ENCODE assay signal across 28 mouse cellular contexts in genomic region chr9:104070241-104070640, GRCm38 (mm10). TPM values are rescaled to one million over a fixed set of nuclear protein-coding genes. Genes with fewer than 3 reads are reported as not detected.
A peak's percentile ranks its signal among the peaks of the same experiment; 100 is the strongest.
DNase-seq lines count a peak whose midpoint lies in the region; ATAC-seq and TF ChIP-seq lines count a peak whose summit lies in the region.
"Had no signal": no experiment of that assay in that cellular context is flagged by ENCODE, and none has a peak within 500 bp of the region (broad histone marks: within the 10 kb centered on the region; RNA-seq: fewer than 3 reads in every experiment).

No protein-coding gene starts in this region.

- H3K4me3 ChIP-seq in MEL (ENCODE audit: control insufficient read depth in 1 of 2, insufficient read depth in 1 of 2, low read depth in 2 of 2, low read length in 2 of 2) = no peak overlapping the region
- H3K4me3 ChIP-seq: embryonic facial prominence, embryonic 10.5 days; embryonic facial prominence, embryonic 12.5 days; forebrain, embryonic 13.5 days; forebrain, embryonic 15.5 days had no signal

- H3K27me3 ChIP-seq in MEL (ENCODE audit: control insufficient read depth in 1 of 2, insufficient read depth in 2 of 2, low read length in 2 of 2) = no peaks in the 10 kb centered on the region
- H3K27me3 ChIP-seq: CH12.LX; embryonic facial prominence, embryonic 12.5 days; forebrain, embryonic 13.5 days; forebrain, embryonic 15.5 days had no signal

- no peak overlapping the region; the same call in 1 of the 2 replicates for H3K27ac ChIP-seq in MEL (ENCODE audit: control insufficient read depth, low read depth, low read length)
- H3K27ac ChIP-seq: embryonic facial prominence, embryonic 10.5 days; embryonic facial prominence, embryonic 12.5 days; forebrain, embryonic 13.5 days; forebrain, embryonic 15.5 days had no signal

- intact Hi-C loops in left cerebral cortex, postnatal 14 days (cut with DNase I) = no loop called here
- intact Hi-C loops in gastrocnemius, postnatal 14 days (cut with DNase I; ENCODE audit: low total_unique reads) = no loop called here

- no peak for TF ChIP-seq RAD21 in MEL (IDR thresholded peaks at IDR 0.05; ENCODE audit: low read depth, low read length)

- peak; percentile 16 for DNase-seq in heart, adult 11 months
- DNase-seq in heart, adult 8-10 months (ENCODE audit: low spot score) = no peak
- DNase-seq in MEL (ENCODE audit: low read depth, low spot score) = peak; percentile 37
- no peak for DNase-seq in left cerebral cortex, postnatal 14 days (ENCODE audit: low spot score in 2 of 2)
- DNase-seq in gastrocnemius, postnatal 14 days = no peak
- DNase-seq: adrenal gland, adult 2 months; adrenal gland, postnatal 10 days; adrenal gland, postnatal 25 days; B cell, adult 2 months; cerebellum, adult 11-12 months; cerebellum, adult 2 months; cerebellum, adult 9-10 months; cerebellum, postnatal 10 days; cerebellum, postnatal 25 days; forebrain, postnatal 0 days had no signal

- peaks cover 6 to 13% of the 10 kb centered on the region in 2 experiments for H3K4me1 ChIP-seq in MEL (ENCODE audit: control insufficient read depth in 1 of 2, insufficient read depth in 2 of 2, low read length in 2 of 2)
- H3K4me1 ChIP-seq: embryonic facial prominence, embryonic 10.5 days; embryonic facial prominence, embryonic 12.5 days; forebrain, embryonic 13.5 days; forebrain, embryonic 15.5 days had no signal

- H3K9me3 ChIP-seq in MEL (replicated peaks; ENCODE audit: insufficient read depth, low read length) = no peaks in the 10 kb centered on the region
- H3K9me3 ChIP-seq: embryonic facial prominence, embryonic 10.5 days; embryonic facial prominence, embryonic 12.5 days; forebrain, embryonic 13.5 days; forebrain, embryonic 15.5 days; G1E had no signal

- TF ChIP-seq POLR2A in MEL (IDR thresholded peaks at IDR 0.05; ENCODE audit: control insufficient read depth in 1 of 2, insufficient read depth in 1 of 2, low read depth in 1 of 2, low read length in 2 of 2, poor library complexity in 1 of 2) = no peak

- 0 out of 2 replicates have a peak, but pooled peaks have one; percentile 23 for ATAC-seq in megakaryocyte progenitor cell, adult 5-6 weeks (replicated peaks; ENCODE audit: poor library complexity)
- ATAC-seq: CD4-positive, CD25-positive, alpha-beta regulatory T cell, adult 4 months; forebrain, embryonic 13.5 days; forebrain, embryonic 15.5 days; forebrain, postnatal 0 days had no signal

- no peak overlapping the region for H3K9ac ChIP-seq in MEL (ENCODE audit: control insufficient read depth, low read depth, low read length, poor library complexity, severe bottlenecking)
- H3K9ac ChIP-seq: embryonic facial prominence, embryonic 12.5 days; forebrain, embryonic 13.5 days; forebrain, embryonic 15.5 days; forebrain, postnatal 0 days had no signal

- no peaks in the 10 kb centered on the region for H3K79me2 ChIP-seq in MEL (ENCODE audit: control insufficient read depth, insufficient read depth, low read length, poor library complexity)

- TF ChIP-seq CTCF in MEL (IDR thresholded peaks at IDR 0.05 in 2 of 3, conservative IDR thresholded peaks at IDR 0.05 in 1 of 3; ENCODE audit: control insufficient read depth in 1 of 3, insufficient read depth in 1 of 3, low read depth in 2 of 3, low read length in 3 of 3, poor library complexity in 1 of 3, severe bottlenecking in 1 of 3) = no peak

- H3K36me3 ChIP-seq in MEL (ENCODE audit: control insufficient read depth in 1 of 2, insufficient read depth in 2 of 2, low read length in 2 of 2) = peaks cover 0 to 16% of the 10 kb centered on the region in 2 experiments; a peak in 3 of 4 replicates
- H3K36me3 ChIP-seq: embryonic facial prominence, embryonic 10.5 days; embryonic facial prominence, embryonic 12.5 days; forebrain, embryonic 15.5 days had no signal

- peak; percentile 74 for TF ChIP-seq EP300 in MEL (IDR thresholded peaks at IDR 0.05; ENCODE audit: low read depth in 1 of 2, low read length in 2 of 2)

TF ChIP-seq in MEL, 35 proteins besides CTCF, POLR2A, EP300 and RAD21:
- no peak for TF ChIP-seq MYB (IDR thresholded peaks at IDR 0.05; ENCODE audit: low read depth, low read length)
- TF ChIP-seq USF1 (IDR thresholded peaks at IDR 0.05; ENCODE audit: low read depth, low read length) = no peak
- peak; percentile 80 for TF ChIP-seq RCOR1 (IDR thresholded peaks at IDR 0.05; ENCODE audit: low read depth, low read length)
- TF ChIP-seq TAL1 (IDR thresholded peaks at IDR 0.05; ENCODE audit: low read length) = no peak
- TF ChIP-seq TCF12 (IDR thresholded peaks at IDR 0.05; ENCODE audit: low read depth, low read length) = peak; percentile 79
- TF ChIP-seq MAFK (IDR thresholded peaks at IDR 0.05; ENCODE audit: borderline replicate concordance, low read depth, low read length) = no peak
- no peak for TF ChIP-seq TBP (IDR thresholded peaks at IDR 0.05; ENCODE audit: low read depth, low read length)
- no peak for TF ChIP-seq MYC (IDR thresholded peaks at IDR 0.05; ENCODE audit: low read depth, low read length)
- no peak for TF ChIP-seq USF2 (IDR thresholded peaks at IDR 0.05; ENCODE audit: borderline replicate concordance in 1 of 2, insufficient read depth in 1 of 2, low read depth in 1 of 2, low read length in 2 of 2)
- peak; percentile 75 for TF ChIP-seq GATA1 (IDR thresholded peaks at IDR 0.05; ENCODE audit: low read depth, low read length)
- no peak for TF ChIP-seq POLR2AphosphoS5 (IDR thresholded peaks at IDR 0.05; ENCODE audit: borderline replicate concordance, low read depth, low read length)
- TF ChIP-seq SIN3A (IDR thresholded peaks at IDR 0.05; ENCODE audit: low read length) = peak; percentile 67; the same call in 1 of the 2 replicates
- TF ChIP-seq ETS1 (IDR thresholded peaks at IDR 0.05; ENCODE audit: low read depth, low read length) = peak; percentile 54; the same call in 1 of the 2 replicates

RNA-seq across cellular contexts. Expression of gene Acad11, which starts 7.1 kb away (rescaled TPM):
- 100 to 1,000 TPM; 114 to 136 (median 130) TPM for total RNA-seq in heart, adult 8-10 months (2022)
- 14.3 and 16.0 TPM in 2 replicates for total RNA-seq in MEL (2012; rRNA removed)
- polyA plus RNA-seq in MEL (2012; ENCODE audit: insufficient read depth in 1 of 2, insufficient read length in 2 of 2, low read depth in 1 of 2, low replicate concordance in 2 of 2, missing spikeins in 1 of 2) = 10 to 100 TPM in 1 of 2 experiments, not detected in 1; 14.2 TPM
- total RNA-seq in megakaryocyte progenitor cell, adult 5-6 weeks (2015) = 15.0 and 16.0 TPM in 2 replicates
- total RNA-seq in megakaryocyte progenitor cell, adult 5-6 weeks (2017) = 17.3 and 18.1 TPM in 2 replicates
- 10 to 100 TPM; 21.2 to 22.9 TPM for total RNA-seq in left cerebral cortex, postnatal 14 days (2021)
- 10 to 100 TPM; 20.8 to 24.1 TPM for total RNA-seq in gastrocnemius, postnatal 14 days (2021)

RNA-seq across cellular contexts. Expression of gene Uba5, which starts 7.3 kb away (rescaled TPM):
- total RNA-seq in heart, adult 8-10 months (2022) = 10 to 100 TPM; 12.7 to 16.2 (median 14.0) TPM
- 24.2 and 30.8 TPM in 2 replicates for total RNA-seq in MEL (2012; rRNA removed)
- 10 to 100 TPM in 1 of 2 experiments, not detected in 1; 35.5 TPM for polyA plus RNA-seq in MEL (2012; ENCODE audit: insufficient read depth in 1 of 2, insufficient read length in 2 of 2, low read depth in 1 of 2, low replicate concordance in 2 of 2, missing spikeins in 1 of 2)
- 56.0 and 62.4 TPM in 2 replicates for total RNA-seq in megakaryocyte progenitor cell, adult 5-6 weeks (2015)
- total RNA-seq in megakaryocyte progenitor cell, adult 5-6 weeks (2017) = 46.8 and 54.0 TPM in 2 replicates
- 10 to 100 TPM; 39.0 to 41.6 TPM for total RNA-seq in left cerebral cortex, postnatal 14 days (2021)
- 10 to 100 TPM; 12.0 to 15.2 TPM for total RNA-seq in gastrocnemius, postnatal 14 days (2021)

RNA-seq across cellular contexts. Expression of gene Gm28305, which starts 29.8 kb away (rescaled TPM):
- 1 to 10 TPM in 1 of 4 experiments, not detected in 3; 2.0 TPM for total RNA-seq in heart, adult 8-10 months (2022)
- total RNA-seq in MEL (2012; rRNA removed) = not detected in 2 replicates
- not detected for polyA plus RNA-seq in MEL (2012; ENCODE audit: insufficient read depth in 1 of 2, insufficient read length in 2 of 2, low read depth in 1 of 2, low replicate concordance in 2 of 2, missing spikeins in 1 of 2)
- not detected in 2 replicates for total RNA-seq in megakaryocyte progenitor cell, adult 5-6 weeks (2015)
- not detected in 2 replicates for total RNA-seq in megakaryocyte progenitor cell, adult 5-6 weeks (2017)
- total RNA-seq in left cerebral cortex, postnatal 14 days (2021) = not detected
- not detected for total RNA-seq in gastrocnemius, postnatal 14 days (2021)
- total RNA-seq: adrenal gland, adult 2 months; adrenal gland, postnatal 10 days; adrenal gland, postnatal 25 days; adrenal gland, postnatal 4 days; CH12.LX; forebrain, postnatal 0 days; G1E had no signal
- polyA plus RNA-seq: adrenal gland, adult 2 months; brain, embryonic 14.5 days; cerebellum, adult 2 months; cortical plate, adult 2 months; embryonic facial prominence, embryonic 10.5 days; embryonic facial prominence, embryonic 12.5 days; embryonic facial prominence, embryonic 14.5 days; forebrain, embryonic 11.5 days; forebrain, embryonic 13.5 days; forebrain, embryonic 15.5 days; forebrain, postnatal 0 days; G1E had no signal

RNA-seq across cellular contexts. Expression of gene Ackr4, which starts 56.5 kb away (rescaled TPM):
- total RNA-seq in heart, adult 8-10 months (2022) = 1 to 10 TPM; 1.6 to 3.1 (median 1.8) TPM
- total RNA-seq in MEL (2012; rRNA removed) = 0.13 and 0.27 TPM in 2 replicates
- polyA plus RNA-seq in MEL (2012; ENCODE audit: insufficient read depth in 1 of 2, insufficient read length in 2 of 2, low read depth in 1 of 2, low replicate concordance in 2 of 2, missing spikeins in 1 of 2) = under 1 TPM in 1 of 2 experiments, not detected in 1; 0.10 TPM
- total RNA-seq in megakaryocyte progenitor cell, adult 5-6 weeks (2015) = not detected in 2 replicates
- not detected in 2 replicates for total RNA-seq in megakaryocyte progenitor cell, adult 5-6 weeks (2017)
- under 1 TPM; 0.35 to 0.47 TPM for total RNA-seq in left cerebral cortex, postnatal 14 days (2021)
- 1 to 10 TPM; 1.9 to 2.7 TPM for total RNA-seq in gastrocnemius, postnatal 14 days (2021)
- polyA plus RNA-seq: G1E had no signal

Comparison
In these comparisons a context has a peak if more than half of its experiments do, and no peak if none do; other contexts are left out.
1. DNase-seq: peak in heart, adult 11 months (single experiment) and MEL (single experiment); none in heart, adult 8-10 months (single experiment), left cerebral cortex, postnatal 14 days (0 of 2) and gastrocnemius, postnatal 14 days (single experiment).